Mouse (Mus musculus) gastrocnemius, postnatal 10 days (tissue): Measurements from ENCODE around the gene Deup1. TPM values are rescaled to one million over a fixed set of nuclear protein-coding genes. Genes with fewer than 3 reads are reported as not detected.
"Not testable (repeated sequence)": the region's sequence is repeated elsewhere in the genome, so short reads cannot be mapped to it uniquely, and the experiment has no call there.

Source experiments
- DNase-seq: peaks from one replicate; pipeline ENCODE4 v3.0.0; 2021; ENCODE audit warnings: mixed read lengths
- total RNA-seq, 2 experiments: library from RNA; stranded (reverse); gene quantifications; 2 replicates each; pipeline ENCODE4 v1.2.3; 2021

Gene Deup1
- total RNA-seq, 2 experiments from 2014 or later = 0.09 to 0.11 TPM

DNA sequence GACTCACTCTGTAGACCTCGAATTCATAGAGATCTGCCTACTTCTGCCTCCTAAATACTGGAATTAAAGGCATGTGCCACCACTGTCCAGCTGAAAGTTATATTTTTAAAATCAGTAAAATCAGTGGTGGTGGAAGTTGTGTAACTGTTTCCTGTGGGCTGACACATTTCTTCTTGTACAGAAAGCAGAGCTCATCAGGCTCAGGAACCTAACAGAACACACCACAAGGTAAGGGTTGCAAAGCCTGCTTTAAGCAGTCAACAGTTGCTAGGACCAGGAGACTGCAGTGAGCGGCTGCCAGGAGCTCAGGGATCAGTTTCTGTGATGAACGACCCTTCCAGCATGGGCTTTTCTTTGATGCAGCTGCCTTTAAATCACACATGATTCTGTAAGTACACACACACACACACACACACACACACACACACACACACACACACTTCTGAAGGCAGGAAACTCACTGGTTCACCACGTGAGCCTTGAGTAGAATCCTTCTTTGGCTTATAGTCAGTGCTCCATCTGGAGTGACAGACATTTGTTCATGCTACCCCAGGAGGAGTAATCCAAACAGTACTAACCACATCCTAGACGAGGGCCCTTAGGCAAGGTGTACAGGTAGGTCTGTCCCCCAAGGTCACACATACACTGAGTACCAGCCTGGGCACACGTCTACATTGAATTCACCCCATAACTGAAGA is 40.4 kb downstream of the Deup1 start:
- no peak for DNase-seq

DNA sequence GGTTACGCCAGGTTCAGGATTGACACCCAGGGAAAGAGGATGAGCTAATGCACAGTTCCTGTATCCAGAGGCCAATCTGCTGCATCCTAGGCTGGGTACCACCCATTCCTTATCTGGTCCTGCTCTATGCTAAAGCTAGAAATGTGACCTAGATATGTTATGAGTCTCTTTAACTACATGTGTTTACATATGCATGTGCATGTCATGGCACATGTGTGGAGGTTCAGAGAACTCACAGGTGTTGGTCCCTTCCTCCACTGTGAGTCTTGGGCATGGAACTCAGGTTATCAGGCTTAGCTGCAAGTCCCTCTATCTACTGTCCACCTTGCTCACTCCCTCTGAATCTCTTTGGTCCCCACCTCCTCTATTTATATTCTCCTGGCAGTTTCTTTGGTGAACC is 41.8 kb downstream of the Deup1 start:
- DNase-seq = no peak

DNA sequence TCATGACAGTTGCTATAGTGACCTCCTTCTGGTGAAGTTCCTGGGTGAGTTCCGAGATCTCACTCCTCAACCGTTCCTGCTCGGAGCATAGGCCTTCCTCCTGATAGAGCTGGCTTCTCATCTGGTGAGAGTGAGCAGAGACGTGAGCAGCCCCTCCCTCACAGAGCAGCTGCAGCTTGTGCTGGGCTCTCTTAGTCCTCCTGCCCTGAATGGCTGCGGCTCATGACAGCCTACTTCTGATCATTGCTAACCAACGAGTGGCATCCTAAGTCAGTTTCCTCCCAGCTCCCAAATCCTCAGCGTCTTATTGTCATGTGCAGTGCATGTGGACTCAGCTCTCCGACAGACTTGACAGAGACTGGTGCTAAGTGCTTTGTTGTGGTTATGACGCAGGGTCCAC is 43.5 kb downstream of the Deup1 start:
- no peak for DNase-seq

DNA sequence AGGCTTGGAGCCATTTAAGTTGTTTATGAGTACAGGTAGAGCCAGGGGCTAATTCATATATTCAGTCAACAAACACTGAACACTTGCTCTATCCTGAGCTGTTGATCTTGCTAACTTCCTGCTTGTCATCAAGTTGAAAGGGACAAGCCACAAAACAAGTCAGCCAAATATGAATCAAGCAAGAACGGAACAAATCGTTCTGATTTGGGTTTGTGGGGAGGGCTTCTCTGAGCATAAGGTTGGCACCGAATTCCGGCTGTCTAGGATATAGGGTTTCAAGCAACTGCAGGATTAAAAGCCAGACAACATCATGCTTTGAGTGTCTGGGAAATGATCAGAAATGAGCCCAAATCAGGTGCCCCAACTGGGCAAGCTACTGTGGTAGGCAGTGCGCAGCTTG is 45.7 kb downstream of the Deup1 start:
- no peak for DNase-seq

- no peak for DNase-seq
Observed at GRCm38 (mm10) chr9:15580176-15580575, 47.6 kb downstream of the Deup1 start.

DNA sequence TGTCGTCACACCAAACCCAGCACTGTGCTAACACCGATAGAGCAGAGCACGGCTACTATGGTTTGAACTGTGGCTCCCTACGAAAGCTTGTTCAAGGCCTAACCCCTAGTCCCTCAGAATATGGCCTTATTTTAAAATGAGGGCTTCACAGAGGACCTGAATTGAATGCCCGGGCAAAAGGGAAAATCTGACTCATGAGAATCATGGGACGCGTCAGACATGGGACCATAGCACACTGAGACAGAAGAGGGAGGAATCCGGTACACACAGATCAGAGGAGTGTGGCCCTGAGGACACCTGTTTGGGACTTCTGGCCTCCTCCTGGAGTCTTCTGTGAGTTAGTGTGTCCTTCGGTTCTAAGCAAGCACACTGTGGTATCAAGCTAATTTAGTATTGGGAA is 48.8 kb downstream of the Deup1 start:
- no peak for DNase-seq

DNA sequence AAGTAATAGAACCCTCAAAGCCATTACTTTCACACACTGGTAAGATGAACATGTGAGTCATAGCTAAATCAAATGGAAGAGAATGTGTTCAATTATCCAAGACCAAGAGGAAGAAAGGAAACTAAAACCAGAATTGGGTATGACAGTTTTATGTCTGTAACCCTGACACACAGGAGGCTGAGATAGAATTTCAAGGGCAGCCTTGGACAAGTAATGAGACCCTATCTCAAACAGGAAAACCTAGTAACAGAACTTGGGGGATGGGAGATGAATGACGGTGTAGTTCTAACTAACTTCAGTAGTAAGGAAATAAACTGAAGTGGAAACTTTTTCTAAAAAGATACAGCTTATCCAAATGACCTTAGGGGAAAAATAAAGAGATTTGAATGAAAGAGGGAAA is 49.3 kb downstream of the Deup1 start:
- no peak for DNase-seq

DNA sequence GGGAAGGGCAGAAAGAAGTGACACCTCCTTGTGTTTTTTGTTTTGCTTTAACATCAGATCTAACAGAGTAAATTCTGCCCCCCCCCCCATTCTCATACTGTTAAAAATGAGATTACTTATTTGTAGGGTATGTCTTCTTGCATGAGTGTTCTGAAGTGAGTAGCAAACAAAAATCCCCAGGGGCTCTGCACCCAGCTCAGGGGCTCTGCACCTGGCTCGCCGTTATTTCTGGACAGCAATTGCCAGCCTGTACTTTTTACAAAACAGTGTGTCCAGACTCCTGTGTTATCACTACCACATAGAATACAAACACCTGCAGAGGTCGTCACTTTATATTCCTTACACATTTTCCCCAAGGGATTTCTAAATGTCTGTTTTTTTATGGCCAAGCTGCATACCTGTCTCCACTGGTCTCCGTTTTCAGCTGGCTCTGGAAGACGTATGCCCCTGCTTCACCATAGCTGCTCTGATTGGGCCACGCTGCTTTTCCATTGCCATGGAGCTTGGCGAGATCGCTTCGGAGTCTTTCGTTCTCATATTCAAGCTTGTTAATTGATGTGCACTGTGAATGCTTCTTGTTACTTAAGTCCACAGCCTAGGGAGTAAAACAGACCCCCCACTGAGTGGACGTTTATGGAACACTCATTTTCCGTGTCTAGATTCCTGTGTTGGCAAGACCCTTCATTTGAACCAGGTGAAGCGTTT is 52.8 kb downstream of the Deup1 start:
- DNase-seq = no peak

DNA sequence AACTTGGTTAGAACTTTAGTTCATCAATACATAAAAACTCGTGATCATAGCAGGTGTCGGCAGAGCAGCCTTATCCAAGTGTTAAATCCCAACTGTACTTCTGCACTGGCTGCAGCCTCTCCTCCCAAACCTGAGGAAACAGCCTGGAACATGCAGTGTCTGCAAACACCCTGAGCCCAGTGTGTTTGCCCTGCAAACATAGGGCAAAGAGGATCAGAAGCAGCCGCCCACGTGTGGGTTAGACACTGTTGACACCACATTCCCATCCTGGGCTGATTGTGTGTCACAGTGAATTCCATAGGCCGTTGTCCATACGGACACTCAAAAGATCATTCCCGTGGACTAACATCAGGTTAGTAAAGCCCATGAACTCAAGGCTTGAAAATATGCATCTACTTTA is 65.4 kb downstream of the Deup1 start:
- DNase-seq = no peak

DNA sequence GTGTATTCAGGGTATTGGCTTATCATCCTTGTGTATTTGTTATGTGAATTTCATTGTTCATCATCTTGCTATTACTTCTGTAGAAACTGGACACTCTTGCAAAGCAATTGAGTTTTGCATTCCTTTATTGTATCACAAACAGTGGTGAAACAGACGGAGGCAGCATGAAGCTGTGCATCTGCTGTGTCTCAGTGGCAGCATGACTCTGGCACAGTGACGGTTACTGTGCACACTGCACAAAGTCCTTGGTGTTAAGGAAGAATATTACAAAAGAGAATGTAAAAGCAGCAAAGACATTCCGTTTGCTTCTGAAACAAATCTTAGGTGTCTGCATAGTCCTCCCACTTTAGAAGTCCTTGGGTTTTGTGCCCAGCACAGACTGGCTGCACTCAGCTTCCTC is 67.3 kb downstream of the Deup1 start:
- no peak for DNase-seq

DNA sequence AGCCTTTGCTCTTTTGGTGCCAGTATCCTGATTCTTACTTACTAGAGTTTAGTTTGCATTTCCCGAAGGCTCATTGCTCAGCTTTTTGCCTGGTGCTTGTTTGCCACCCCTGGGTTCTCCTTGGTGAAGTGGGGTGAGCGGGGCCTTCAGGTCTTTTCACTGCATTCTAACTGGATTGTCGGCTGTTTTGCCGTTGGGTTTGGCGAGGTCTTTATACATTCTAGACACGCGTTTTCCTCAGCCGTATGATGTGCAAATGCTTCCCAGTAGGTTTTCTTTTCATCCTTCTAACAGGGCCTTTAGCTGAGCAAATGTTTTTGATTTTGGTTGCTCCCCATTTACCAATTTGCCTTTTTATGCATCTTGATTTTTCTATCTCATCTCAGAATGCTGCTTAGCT is 74.4 kb downstream of the Deup1 start:
- DNase-seq = no peak

DNA sequence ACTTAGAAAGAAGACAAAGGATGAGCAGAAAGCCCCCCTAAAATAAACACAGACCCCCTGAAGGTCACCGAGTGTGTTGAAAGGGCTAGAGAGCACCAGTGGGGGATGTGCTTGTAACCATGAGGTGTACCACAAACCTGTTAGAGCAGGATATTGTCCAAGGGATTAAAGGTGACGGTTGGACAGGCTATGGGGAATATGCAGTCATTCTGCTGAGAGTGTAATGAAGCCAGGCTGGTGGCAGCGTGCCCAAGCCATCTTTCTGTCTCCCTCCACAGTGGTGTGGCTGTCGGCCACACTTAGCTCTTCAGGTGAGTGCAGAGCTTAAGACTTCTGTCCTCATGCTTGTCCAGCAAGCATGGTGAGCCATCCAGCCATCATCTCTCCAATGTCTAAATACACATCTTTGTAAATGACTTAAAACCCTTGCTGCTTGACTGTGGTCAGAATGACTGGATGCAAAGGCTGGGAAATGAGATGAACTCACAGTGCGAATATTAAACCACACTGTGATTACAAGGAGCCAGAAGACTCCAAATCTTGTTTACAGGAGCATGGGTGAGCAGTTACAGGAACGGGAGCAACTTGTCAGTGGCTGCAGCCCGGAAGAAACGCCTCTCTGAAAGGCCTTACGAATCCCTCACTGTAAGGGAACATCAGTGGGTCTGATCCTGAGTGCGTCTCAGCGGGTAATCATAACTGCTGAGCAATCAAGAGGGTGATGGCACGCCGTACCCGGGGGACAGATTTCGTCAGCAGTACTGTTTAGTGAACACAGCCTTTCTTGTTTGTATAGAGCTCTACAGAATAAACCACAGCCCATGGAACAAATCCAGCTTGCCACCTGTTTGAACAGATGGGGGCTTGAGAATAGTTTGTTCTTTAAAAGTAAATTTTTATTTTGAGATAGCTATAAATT is 75.5 kb downstream of the Deup1 start:
- DNase-seq = no peak

DNA sequence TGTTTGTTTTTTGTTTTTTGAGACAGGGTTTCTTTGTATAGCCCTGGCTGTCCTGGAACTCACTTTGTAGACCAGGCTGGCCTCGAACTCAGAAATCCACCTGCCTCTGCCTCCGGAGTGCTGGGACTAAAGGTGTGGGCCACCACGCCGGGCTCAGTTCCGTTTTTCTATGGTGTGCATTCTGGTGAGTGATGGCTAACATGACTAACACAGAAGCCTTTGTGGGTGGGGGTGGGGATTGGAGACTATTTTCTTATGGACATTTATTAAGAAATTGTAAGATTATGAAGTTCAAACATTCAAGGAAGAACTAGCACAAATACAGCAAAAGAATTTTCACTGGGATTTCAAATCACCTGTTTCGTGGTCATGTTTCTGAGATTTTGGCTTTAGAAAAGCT is 76.7 kb downstream of the Deup1 start:
- not testable (repeated sequence) for DNase-seq

GRCm38 (mm10) chr9:15550461-15550961 is 77.2 kb downstream of the Deup1 start:
- no peak for DNase-seq

DNA sequence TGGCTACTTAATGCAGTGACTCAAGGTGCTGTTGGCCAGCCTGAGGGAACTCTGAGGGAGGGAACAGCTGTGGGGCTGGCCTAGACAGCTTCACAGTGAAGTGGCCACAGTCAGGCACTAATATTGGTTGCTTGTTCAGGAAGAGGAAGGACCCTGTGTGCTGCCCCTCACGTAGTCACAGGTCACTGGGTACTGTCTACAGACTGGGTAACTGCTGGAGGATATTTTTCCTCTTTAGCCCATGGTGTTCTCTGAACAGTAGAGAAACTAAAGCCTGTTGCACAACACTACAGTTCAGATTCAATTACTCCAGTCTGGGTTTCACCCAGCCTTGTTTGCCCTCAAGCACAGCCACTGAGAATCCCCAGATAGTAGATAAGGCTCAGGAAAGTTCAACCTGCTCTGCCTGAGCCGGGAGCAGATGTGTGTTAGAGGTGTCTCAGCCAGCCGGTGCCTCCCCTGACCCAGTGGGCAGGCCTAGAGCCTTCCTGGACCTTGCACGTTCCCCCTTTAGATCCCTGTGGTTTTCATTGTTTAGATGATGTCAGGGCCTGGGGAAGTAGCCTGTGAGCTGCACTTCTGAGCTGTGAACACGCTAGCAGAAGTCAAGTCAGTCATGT is 85.9 kb downstream of the Deup1 start:
- no peak for DNase-seq

DNA sequence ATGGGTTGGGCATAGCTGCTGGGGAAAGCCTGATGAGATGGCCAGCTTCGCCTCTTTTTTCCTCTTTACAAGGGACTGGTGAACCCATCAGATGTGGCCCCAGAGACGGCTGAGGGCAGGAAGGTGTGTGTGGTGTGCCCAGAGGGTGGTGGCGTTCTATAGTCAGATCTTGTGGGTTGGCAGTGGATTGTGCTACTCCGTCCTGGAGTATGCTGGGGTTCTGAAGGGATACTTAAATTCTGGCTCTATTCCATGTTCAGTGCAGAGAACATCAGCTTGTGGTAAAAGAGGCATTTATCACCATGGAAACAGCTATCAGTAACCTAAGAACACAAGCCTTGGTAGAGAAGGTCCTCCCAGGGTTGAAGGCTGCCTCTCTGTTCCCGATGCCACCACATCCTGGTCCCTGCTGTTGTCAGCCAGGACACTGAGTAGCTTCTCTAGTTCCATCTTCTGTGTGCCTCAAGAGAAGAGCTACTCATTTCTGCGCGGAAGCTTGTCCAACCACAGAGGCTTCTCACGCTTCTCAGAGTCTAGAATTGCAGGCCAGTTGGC is 88.7 kb downstream of the Deup1 start:
- no peak for DNase-seq

DNA sequence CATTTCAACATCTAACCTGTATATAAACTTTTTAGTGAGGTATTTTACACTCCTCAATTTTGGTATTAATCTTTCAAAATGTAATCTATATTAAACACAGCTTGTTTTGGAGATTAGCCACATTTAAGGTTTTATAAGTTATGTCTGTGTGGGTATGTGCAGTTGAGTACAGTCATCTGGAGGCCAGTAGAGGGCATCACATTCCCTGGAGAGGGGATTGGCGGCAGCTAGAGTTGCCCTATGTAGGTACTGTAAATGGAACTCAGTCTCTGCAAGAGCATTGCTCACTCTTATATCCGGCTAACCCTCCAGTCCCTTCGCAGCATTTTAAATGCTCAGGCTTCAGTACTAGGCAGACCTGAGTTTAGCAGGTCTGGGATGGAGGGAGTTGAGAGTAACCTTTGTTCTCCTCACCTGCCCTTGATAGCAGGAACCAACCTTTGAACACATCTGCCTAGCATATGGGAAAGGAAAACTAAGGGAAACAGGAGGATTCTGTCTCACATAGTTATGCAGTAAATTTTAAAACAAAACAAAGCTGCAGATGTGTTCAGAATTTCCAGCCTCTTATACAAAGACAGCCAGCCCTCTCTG is 90.2 kb downstream of the Deup1 start:
- DNase-seq = no peak

DNA sequence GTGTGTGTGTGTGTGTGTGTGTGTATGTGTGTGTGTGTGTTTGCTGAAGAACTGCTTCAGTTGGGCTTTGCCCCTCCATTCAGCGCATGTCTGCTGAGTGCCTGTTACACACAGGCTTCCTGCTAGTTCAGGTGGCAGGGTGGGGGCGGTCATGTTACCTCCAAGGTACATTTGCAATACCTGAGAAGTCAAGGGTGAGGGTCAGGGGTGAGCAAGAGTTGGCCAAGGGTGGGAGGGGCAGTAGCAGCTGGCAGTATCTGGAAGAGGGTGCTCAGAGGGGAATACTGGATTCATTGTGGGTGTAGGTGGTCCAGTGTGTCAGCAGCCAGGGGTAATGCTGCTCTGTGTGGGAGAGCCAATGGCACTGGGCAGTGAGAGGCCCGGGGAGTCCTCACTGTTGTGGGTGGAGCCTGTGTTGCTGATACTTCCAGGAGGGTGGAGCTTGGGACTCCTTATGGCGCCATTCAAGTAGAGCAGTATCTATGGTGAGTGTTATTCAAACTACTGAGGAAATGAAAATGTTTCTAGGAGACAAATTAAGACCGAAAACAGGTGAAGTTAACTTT is 90.8 kb downstream of the Deup1 start:
- no peak for DNase-seq

DNA sequence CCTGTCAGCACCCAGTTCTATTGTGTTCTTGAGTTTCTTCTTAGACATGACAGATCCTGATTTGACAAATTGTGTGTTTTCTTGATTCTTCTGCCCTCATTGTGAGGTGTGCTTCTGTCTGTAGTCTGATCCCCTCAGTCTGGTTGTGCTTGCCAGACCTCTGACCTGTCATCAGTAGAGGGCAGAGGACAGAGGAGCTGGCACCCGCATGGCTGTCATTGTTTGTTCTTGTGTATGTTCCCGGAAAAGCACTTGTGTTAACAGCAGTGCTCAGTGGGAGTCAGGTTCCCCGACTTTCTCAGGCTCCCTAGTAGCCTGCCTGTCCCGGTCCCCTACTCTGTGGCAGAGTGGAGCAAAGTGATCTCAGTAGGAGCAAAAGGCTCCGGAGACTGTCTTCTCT is 92.3 kb downstream of the Deup1 start:
- no peak for DNase-seq

DNA sequence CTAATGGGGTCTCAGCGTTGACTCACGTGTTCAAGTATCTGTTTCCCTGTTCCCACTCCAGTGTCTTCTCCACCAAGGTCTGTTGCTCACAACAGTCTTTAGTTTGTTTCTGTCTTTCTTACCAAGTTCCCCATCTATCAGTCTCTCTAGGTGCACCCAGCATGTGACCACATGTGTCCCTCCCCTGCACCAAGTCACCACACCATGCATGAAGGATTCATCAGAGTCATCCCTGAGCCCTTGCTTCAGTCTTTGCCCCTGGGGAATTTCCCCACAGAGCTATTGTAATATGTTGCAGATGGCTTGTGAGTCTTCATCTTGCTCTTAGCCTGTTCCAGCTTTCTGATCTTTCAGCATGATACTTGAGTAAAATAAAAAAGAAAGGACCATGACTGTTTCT is 93.6 kb downstream of the Deup1 start:
- no peak for DNase-seq

DNA sequence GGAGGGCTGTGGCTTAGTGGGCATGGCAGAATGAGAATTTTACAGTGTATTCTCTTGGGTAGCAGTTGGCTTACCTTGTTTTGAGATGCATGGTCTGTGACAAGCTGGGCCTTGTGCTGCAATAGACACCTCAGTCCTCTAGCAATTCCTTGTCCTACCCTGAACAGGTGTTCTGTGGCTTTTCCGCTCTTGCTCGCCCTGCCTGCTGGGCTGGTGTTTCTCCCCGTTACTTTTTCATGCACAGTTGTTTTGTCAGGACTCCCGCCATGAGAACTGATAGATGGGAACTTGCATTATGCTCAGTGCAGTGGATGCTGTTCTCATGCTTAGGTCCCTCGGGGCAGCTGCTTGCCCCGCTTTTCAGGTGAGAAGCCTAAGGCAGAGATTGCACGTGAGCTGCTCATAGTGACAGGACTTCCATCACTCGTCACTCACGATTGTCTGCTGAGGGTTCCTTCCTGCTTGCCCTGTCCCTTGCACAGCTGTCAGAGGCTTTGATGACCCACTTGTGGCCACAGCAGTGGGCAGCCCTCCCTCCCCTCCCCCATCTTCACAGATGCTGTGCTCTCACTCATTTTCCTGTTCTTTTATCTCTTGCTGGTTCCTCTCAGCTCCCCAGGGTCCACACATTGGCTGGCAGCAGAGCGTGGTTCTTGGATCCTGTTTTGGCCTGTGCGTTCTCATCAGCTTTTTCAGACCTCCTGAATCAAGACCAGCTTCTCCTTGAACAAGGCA is 94.2 kb downstream of the Deup1 start:
- DNase-seq = no peak
